Mouse (Mus musculus) liver, embryonic 14.5 days (tissue): ENCODE measurements around the gene Kat8. TPM values are rescaled to one million over a fixed set of nuclear protein-coding genes. Genes with fewer than 3 reads are reported as not detected.
A peak's percentile ranks its signal among the peaks of the same experiment; 100 is the strongest.
"Not testable (repeated sequence)": the region's sequence is repeated elsewhere in the genome, so short reads cannot be mapped to it uniquely, and the experiment has no call there.

Experiments
- ATAC-seq: fragments of 200-750 bp; cut with Nextera tagmentation; 2 replicates; pipeline ENCODE4 v1.8.0; 2017; ENCODE audit warnings: moderate number of reproducible peaks, mild to moderate bottlenecking, moderate library complexity; ENCODE audit not compliant: insufficient read depth
- DNase-seq, 3 experiments: peaks; one replicate each; pipeline ENCODE4 v3.0.0-alpha.2; 2012 to 2013; ENCODE audit warnings: low read depth in 3 of 3, low spot score in 3 of 3
- H3K27ac ChIP-seq: fragments of 300-500 bp; sonication (generic); 2 replicates; pipeline ENCODE4 v1.5.1; 2014; ENCODE audit warnings: moderate library complexity, mild to moderate bottlenecking, control low read depth, inconsistent platforms
- H3K27me3 ChIP-seq: fragments of 300-500 bp; sonication (generic); 2 replicates; pipeline ENCODE4 v1.6.1; 2014; ENCODE audit warnings: mild to moderate bottlenecking, low read length, moderate library complexity; ENCODE audit not compliant: control insufficient read depth, insufficient read depth
- H3K36me3 ChIP-seq: fragments of 300-500 bp; sonication (generic); replicated peaks from 2 replicates; pipeline ENCODE4 v1.6.1; 2014; ENCODE audit warnings: low read depth; ENCODE audit not compliant: control insufficient read depth, insufficient read depth
- H3K4me1 ChIP-seq, 2 experiments: fragments of 200-500 bp in 1 of 2; fragments of 300-500 bp in 1 of 2; sonication (generic) in 1 of 2; replicated peaks; 2 replicates each; pipeline ENCODE4 v1.6.1; 2012 to 2014; ENCODE audit warnings: antibody characterized with exemption in 1 of 2, inconsistent platforms in 1 of 2, low read length in 1 of 2; ENCODE audit not compliant: control insufficient read depth in 2 of 2, insufficient read depth in 2 of 2
- H3K4me2 ChIP-seq: fragments of 300-500 bp; sonication (generic); 2 replicates; pipeline ENCODE4 v1.6.1; 2014; ENCODE audit warnings: low read depth, mild to moderate bottlenecking, control low read depth, moderate library complexity
- H3K4me3 ChIP-seq, 2 experiments: fragments of 200-500 bp in 1 of 2; fragments of 300-500 bp in 1 of 2; sonication (generic) in 1 of 2; 2 replicates each; pipeline ENCODE4 v1.5.1; 2012 to 2014; ENCODE audit warnings: low read depth in 2 of 2, low read length in 2 of 2, mild to moderate bottlenecking in 2 of 2, control low read depth in 1 of 2, inconsistent platforms in 1 of 2, moderate library complexity in 1 of 2; ENCODE audit not compliant: insufficient read depth in 1 of 2
- H3K9ac ChIP-seq: fragments of 300-500 bp; sonication (generic); replicated peaks from 2 replicates; pipeline ENCODE4 v1.6.1; 2014; ENCODE audit warnings: mild to moderate bottlenecking, control low read depth, moderate library complexity
- H3K9me3 ChIP-seq: fragments of 300-500 bp; sonication (generic); 2 replicates; pipeline ENCODE4 v1.6.1; 2016; ENCODE audit warnings: low read length, mixed read lengths; ENCODE audit not compliant: control insufficient read depth
- CTCF ChIP-seq: IDR thresholded peaks from 2 replicates; pipeline ENCODE4 v1.5.1; 2016; ENCODE audit warnings: antibody characterized with exemption, low read depth, control low read depth
- EP300 ChIP-seq: IDR thresholded peaks from 2 replicates; pipeline ENCODE4 v1.6.1; 2016; ENCODE audit warnings: antibody characterized with exemption, low read depth
- WGBS: fragments of 180-500 bp; shearing (Covaris S2); extraction: QIAGEN DNeasy Blood & Tissue Kit; methylation state at CpG from one replicate; pipeline ENCODE4 v1.1.7; 2014; ENCODE audit not compliant: insufficient replicate concordance; 5-methylcytosine and 5-hydroxymethylcytosine counted together
- polyA plus RNA-seq, 2 experiments: library from polyadenylated mRNA; depleted of rRNA in 1 of 2; stranded (reverse) in 1 of 2; unstranded in 1 of 2; fragments of >200 nt; fragmentation: Nextera tagmentation in 1 of 2; extraction: Ambion mirVana in 1 of 2; gene quantifications; 2 replicates each; pipeline versions ENCODE4 v1.2.1 to v1.2.3; 2012 to 2014

Kat8 gene
- polyA plus RNA-seq, 2 experiments: 13.7 to 17.6 TPM

GRCm38 (mm10) chr7:127935028-127935722, 22.9 kb downstream of the Kat8 start:
- H3K27ac ChIP-seq: no peak overlapping the region
- DNase-seq (peak; percentile 90), ATAC-seq (peak; percentile 91)
- peak overlapping the region; percentile 99 for H3K4me2 ChIP-seq
- peak overlapping the region; percentile 64 to 81 for H3K4me3 ChIP-seq
- no peaks in the 10 kb centered on the region for H3K36me3 ChIP-seq
- H3K9ac ChIP-seq: peak overlapping the region; percentile 77
- peaks cover 3 to 9% of the 10 kb centered on the region in 2 experiments; a peak in 3 of 4 replicates for H3K4me1 ChIP-seq
- H3K9me3 ChIP-seq: no peaks in the 10 kb centered on the region
- no peak for TF ChIP-seq EP300
- TF ChIP-seq CTCF: peak; percentile 99
- no peaks in the 10 kb centered on the region for H3K27me3 ChIP-seq
- 6% methylated on average over 32 of the region's 32 CpGs for WGBS

- Histone ChIP-seq H3K27me3 (no peaks in the 10 kb centered on the region), H3K36me3 (no peaks in the 10 kb centered on the region), H3K27ac (no peak overlapping the region), H3K4me2 (peak overlapping the region; percentile 99), H3K9me3 (no peaks in the 10 kb centered on the region), H3K4me1 (peaks cover 3 to 9% of the 10 kb centered on the region in 2 experiments; a peak in 3 of 4 replicates), H3K4me3 (peak overlapping the region; percentile 64 to 81), H3K9ac (peak overlapping the region; percentile 77)
- under 1% methylated on average over 38 of the region's 38 CpGs for WGBS
- peak; percentile 40 for ATAC-seq
- DNase-seq: no peak
- TF ChIP-seq CTCF (no peak), EP300 (no peak)
Observed at GRCm38 (mm10) chr7:127935748-127936159, 23.4 kb downstream of the Kat8 start.

GRCm38 (mm10) chr7:127936216-127936884, 24.0 kb downstream of the Kat8 start:
- Histone ChIP-seq H3K27ac (no peak overlapping the region), H3K9ac (peak overlapping the region; percentile 77), H3K4me2 (peak overlapping the region; percentile 99), H3K27me3 (no peaks in the 10 kb centered on the region), H3K4me1 (peaks cover 3 to 9% of the 10 kb centered on the region in 2 experiments; a peak in 3 of 4 replicates), H3K9me3 (no peaks in the 10 kb centered on the region), H3K4me3 (peak overlapping the region; percentile 64 to 81), H3K36me3 (no peaks in the 10 kb centered on the region)
- 56% methylated on average over 18 of the region's 18 CpGs for WGBS
- no peak for ATAC-seq
- no peak for TF ChIP-seq CTCF
- no peak for TF ChIP-seq EP300
- no peak for DNase-seq

GRCm38 (mm10) chr7:127942097-127942496, 29.8 kb downstream of the Kat8 start:
- not testable (repeated sequence) for H3K4me1 ChIP-seq, H3K27ac ChIP-seq, H3K4me3 ChIP-seq, DNase-seq, H3K4me2 ChIP-seq, H3K36me3 ChIP-seq, H3K9ac ChIP-seq, H3K9me3 ChIP-seq, ATAC-seq
- H3K27me3 ChIP-seq: peaks cover 12% of the 10 kb centered on the region
- WGBS: 22% methylated on average over 2 of the region's 2 CpGs
- peak; percentile 30; the same call in 1 of the 2 replicates for TF ChIP-seq CTCF

GRCm38 (mm10) chr7:127944614-127945013, 32.3 kb downstream of the Kat8 start:
- no peak overlapping the region for H3K27ac ChIP-seq
- 17% methylated on average over 23 of the region's 23 CpGs for WGBS
- peaks cover 12% of the 10 kb centered on the region for H3K27me3 ChIP-seq
- ATAC-seq: 0 out of 2 replicates have a peak, but pooled peaks have one; percentile 21
- no peak overlapping the region for H3K4me3 ChIP-seq
- no peaks in the 10 kb centered on the region for H3K36me3 ChIP-seq
- H3K4me1 ChIP-seq: no peaks in the 10 kb centered on the region
- H3K4me2 ChIP-seq: no peak overlapping the region
- no peak for TF ChIP-seq CTCF
- no peaks in the 10 kb centered on the region for H3K9me3 ChIP-seq
- DNase-seq: no peak
- no peak overlapping the region for H3K9ac ChIP-seq
